Mouse (Mus musculus) right cerebral cortex, postnatal 10 days (tissue): ENCODE measurements at regions not wholly inside any gene's neighbourhood (a gene's known extent, or its start where the extent isn't known, plus 50 kb on each side); places are given as distances from the start of the nearest gene placed in this dataset.
A peak's percentile ranks its signal among the peaks of the same experiment; 100 is the strongest.
"Not testable (repeated sequence)": the region's sequence is repeated elsewhere in the genome, so short reads cannot be mapped to it uniquely, and the experiment has no call there.

ENCODE experiments used
- DNase-seq, 2 experiments: peaks; one replicate each; pipeline ENCODE4 v3.0.0; 2021; ENCODE audit warnings: low spot score in 2 of 2

DNA sequence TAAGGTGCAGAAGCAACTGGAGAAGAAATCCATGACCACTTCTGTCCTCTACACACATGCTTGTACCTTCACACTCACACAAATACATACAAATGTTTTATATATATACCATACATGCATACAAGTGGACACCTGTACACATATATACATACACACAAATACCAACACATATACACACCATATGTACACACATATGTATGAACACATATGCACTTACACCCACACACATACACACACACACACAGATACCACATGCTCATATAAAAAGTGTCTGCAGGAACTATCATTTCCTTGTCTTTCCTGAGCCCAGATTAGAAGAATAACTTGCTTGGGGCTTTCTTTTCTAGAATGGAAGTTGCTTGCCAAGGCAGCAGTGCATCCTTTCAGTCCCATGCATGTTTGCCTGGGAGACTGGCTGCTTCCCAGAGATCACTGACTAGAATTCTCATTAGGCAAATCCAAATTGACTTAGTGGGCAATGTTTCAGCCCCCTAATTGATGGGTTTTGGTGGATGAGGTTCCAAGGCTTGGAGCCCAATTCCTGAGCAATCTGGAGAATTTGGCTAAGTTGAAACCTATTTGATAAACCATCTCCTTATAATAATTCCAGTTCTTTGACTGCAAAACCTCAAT is 169.2 kb upstream of the Hddc2 start:
- peak; percentile 40 to 44 for DNase-seq

DNA sequence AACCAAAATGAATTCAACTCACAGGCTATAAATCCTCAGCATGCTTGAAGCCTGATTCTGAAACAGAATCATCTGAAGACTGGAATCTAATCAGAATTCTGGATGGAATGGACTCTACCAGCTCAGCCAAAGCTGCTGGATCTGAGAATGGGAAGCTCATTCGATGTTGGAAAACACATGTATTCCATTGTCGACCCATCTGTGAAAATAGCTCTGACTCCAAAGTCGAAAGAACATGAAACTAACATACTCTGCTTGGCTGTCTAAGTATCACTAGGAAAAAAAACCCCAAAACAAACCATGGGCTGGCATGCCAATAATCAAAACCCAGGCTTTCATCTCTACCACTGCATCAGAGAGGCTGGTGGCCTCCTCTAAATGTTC is 168.7 kb upstream of the Hddc2 start:
- no peak for DNase-seq

DNA sequence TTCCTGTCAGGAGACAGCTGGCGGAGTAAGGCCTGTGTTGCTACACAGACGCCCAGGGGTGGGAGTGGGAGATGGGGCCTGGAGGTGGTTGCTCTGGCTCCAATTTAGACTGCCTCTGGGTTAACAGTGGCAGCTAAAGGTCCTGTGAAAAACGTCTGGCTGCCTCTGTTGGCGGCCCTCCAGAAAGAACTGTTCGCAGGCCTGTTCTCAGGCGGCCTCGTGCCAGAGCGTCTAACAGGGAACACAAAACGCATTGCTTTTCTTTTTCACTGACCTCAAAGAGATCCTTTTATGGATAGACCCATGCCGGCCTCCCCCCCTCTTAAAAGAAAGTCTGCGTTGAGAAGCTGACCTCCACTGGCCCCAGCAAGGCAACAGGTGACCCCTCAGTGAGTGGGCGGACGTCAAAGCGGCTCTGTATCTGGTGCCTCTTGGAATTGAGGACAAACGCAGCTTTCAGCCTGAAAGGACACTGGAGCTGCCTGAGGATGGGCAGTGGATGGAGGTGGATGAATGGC is 140.0 kb upstream of the Hddc2 start:
- DNase-seq: peak; percentile 87 to 89

- DNase-seq: no peak
Measured at GRCm38 (mm10) chr10:31189577-31189976, 123.6 kb upstream of the Hddc2 start.

DNA sequence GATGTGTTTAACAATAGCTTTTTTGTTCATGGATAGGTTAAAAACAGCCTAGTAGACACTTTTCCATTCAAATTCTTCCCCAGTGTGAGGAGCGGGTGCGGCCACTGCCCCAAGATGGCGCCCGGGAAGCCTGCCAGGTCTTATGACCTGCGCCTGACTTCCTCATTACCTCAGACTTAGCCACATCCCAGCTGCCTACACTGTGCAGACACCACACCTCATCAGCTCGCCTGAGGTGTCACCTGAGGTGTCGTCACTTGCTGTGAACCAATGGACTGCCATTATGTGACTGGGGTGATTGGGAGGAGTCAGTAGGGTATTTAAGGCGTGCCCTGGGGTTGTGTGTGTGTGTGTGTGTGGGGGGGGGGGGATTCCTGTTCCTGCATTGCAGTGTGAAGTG is 101.0 kb upstream of the Hddc2 start:
- not testable (repeated sequence) for DNase-seq

DNA sequence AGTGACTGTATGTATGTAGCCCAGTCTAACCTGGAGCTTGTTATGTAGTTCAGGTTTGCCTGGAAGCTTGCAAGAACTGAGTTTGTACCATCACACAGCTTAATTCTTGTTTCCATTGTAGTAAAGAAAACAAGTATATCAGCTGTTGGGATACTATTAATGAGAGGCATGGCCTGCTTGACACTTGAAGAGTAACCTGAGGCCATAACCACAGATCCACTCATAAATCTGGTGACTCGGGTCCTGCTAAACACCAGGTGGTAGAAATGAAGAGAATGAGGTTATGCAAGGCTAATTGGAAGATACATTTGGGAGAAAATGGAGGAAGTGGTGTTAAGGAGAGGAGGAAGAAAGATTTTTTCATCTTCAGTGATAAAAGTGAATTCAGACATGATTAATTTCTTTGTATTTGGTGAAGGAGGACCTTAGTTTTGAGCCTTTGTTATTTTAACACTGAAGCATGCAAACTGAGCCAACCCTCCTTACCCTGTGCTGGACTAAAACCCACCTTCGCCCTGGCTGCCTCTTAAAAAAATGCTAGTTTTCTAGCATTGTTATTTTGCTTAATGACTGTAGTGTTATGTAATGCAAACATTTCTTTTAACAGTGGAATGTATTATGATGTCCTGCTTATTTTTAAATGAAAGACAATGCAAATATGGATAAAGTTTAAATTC is 100.3 kb upstream of the Hddc2 start:
- no peak for DNase-seq

GRCm38 (mm10) chr10:31221902-31222301 is 91.3 kb upstream of the Hddc2 start:
- no peak for DNase-seq

DNA sequence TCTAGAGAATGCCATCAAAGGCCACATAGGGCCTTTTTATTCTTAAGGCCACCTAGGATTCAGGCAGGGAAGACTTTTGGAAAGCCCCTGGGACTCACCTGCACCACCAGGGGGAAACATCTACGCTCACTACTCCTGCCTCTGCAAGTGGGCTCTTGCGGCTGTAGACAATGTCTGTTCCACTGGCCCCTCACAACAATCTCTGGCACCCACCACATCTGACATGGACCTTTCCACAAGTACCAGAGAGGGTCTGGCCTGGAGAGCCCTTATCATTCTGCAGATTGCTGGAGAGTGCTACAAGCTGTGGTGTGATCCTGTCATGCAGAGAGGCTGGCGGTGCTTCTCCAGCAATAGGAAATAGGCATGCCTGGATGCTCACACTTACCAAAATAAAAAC is 84.1 kb upstream of the Hddc2 start:
- DNase-seq: no peak

GRCm38 (mm10) chr10:31242442-31242966 is 70.7 kb upstream of the Hddc2 start:
- no peak for DNase-seq

DNA sequence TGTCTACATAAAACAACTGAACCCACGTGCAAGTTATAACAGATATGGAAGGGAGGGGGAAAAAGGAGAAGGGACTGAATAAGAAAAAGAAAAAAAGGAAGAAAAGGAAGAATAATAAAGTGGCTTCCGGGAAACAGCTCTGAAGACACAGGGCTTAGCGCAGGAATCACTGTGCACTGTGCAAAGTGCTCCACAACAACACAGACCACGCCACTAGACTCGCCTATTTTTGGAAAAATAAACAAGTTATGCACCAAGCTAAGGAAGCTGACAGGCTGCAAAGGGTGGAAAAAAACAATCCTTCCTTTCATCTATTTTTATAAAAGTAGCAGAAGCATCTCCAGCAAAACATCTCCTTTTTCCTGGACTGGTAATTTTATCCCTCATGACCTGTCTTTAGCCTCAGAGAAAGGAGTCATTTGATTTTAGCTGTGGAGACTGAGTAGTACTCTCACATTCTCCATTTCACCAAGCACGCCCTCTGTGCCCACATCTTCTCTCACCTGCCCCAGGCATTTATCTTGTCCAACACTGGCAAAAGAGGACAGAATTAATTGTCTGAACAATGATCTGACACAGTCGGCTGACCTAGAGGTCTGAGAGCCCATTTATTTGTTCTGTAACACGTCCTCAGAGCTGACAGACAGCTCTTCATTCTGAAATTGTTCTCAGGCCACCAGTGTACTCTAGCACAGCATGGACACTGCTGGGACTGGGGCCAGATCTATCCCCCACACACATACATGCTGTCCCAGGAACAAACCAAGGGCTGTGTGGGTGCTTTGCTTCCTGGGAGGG is 60.4 kb upstream of the Hddc2 start:
- DNase-seq: peak in 1 of 2 experiments; percentile 28

- DNase-seq: no peak
Measured at GRCm38 (mm10) chr10:31256934-31257333, 56.2 kb upstream of the Hddc2 start.

DNA sequence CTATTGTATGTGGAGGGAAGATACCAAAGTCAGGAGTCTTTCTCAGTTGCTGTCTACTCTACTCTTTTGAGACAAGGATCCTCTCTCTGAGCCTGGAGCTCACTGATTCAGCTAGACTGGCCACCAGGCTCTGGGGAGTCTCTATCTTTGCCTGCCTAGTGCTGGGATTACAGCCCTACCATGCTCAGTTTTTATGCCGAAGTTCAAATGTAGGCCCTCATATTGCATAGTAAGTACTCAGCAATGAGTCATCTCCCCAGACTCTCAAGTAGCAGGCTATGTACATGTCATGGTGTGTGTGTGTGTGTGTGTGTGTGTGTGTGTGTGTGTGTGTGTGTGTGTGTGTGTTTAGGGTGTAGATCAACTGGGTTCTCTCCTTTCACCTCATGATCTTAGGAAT is 55.6 kb upstream of the Hddc2 start:
- DNase-seq: no peak

GRCm38 (mm10) chr10:31260914-31261313 is 52.3 kb upstream of the Hddc2 start:
- DNase-seq: peak; percentile 31 to 42
